Mouse (Mus musculus) cerebellum, postnatal 10 days (tissue): ENCODE measurements at regions not wholly inside any gene's neighbourhood (a gene's known extent, or its start where the extent isn't known, plus 50 kb on each side); places are given as distances from the start of the nearest gene placed in this dataset.
"Not testable (repeated sequence)": the region's sequence is repeated elsewhere in the genome, so short reads cannot be mapped to it uniquely, and the experiment has no call there.

Experiments used
- DNase-seq, 2 experiments: peaks; one replicate each; pipeline ENCODE4 v3.0.0; 2021; ENCODE audit warnings: mixed read lengths in 2 of 2

GRCm38 (mm10) chr9:27453476-27453875 is 56.9 kb downstream of the Spata19 start:
- no peak for DNase-seq

DNA sequence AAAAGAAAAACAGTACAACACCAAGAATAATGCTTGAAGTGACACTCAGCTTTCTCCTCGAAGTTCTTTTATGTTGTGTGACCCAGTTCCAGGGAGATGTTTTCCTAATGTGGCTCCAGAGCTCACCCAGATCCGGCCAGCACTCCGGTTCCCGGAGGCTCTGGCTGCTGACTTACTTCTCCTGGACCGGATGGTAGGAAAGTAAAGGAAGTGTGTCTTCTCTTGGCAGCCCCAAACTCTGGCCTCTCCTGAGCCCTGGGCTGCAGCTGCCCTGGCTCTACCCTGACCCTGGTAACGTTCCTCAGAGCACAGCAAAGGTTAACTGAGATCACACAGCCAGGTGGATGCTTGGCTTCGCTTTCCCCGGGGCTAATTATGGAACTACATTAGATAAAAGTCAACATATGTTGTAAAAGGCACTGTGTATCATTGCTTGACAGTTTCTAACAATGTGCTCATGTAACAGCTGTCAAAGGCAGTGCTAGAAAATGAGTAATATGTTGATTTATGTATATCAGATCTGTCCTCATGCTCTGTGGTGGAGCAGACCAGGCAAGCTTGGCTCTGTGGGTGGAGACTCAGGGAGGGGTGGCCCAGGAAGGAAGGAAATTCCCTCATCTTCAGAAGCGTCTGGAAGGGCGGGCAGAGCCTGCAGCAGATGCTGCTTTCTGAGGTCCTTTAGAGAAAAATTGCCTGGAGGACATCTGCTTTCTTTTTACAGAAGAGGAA is 57.5 kb downstream of the Spata19 start:
- DNase-seq, result no peak

- no peak for DNase-seq
These were observed 61.9 kb downstream of the Spata19 start for GRCm38 (mm10) chr9:27458335-27459040.

- DNase-seq, result no peak
These were observed 64.4 kb downstream of the Spata19 start for GRCm38 (mm10) chr9:27461029-27461428.

DNA sequence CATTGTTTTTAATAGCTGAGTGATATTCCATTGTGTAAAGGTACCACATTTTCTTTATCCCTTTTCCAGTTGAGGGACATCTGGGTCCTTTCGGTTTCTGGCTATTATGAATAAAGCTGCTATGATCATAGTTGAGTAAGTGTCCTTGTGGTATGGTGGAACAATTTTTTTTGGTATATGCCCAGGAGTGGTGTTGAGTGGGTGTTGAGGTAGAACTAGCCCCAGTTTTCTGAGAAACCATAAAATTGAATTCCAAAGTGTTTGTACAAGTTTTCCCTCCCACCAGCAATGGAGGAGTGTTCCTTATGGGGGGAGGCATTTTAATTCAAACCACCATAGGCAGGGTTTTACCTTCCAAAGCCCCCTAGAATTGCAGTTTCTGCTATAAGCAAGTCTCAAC is 67.4 kb downstream of the Spata19 start:
- no peak for DNase-seq

GRCm38 (mm10) chr9:27475468-27475867 is 78.9 kb downstream of the Spata19 start:
- peak; percentile 76 to 77 for DNase-seq

- DNase-seq, result peak; percentile 51 to 53
These were observed 80.0 kb downstream of the Spata19 start for GRCm38 (mm10) chr9:27476636-27477035.

DNA sequence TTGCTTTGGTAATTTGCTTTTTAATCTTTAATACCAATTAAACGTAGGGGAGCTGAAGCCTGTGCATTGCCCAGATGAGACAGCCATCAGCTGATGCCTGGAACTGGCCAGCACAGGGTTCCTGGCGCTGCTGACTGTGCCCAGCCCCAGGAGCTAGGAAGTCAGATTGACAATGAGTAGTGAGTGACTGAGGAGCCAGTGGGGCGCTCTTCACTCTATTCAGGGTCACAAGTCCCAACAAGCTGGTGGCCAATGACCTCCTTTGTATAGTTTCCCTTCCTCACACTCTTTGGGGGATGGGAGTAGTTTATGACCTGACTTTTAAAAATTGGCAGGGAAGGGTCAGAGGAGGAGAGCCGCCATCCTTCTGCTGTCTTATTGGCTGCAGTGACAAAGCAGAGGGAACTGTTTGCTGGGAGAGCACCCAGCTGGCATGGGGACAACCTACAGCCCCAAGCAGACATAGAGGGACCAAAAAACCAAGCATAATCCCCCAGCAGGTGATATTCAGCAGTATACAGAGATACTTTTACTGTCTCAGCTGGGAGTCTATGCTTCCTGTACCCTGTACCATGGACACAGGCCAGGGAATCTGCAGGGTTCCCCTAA is 80.6 kb downstream of the Spata19 start:
- peak; percentile 86 to 91 for DNase-seq

DNA sequence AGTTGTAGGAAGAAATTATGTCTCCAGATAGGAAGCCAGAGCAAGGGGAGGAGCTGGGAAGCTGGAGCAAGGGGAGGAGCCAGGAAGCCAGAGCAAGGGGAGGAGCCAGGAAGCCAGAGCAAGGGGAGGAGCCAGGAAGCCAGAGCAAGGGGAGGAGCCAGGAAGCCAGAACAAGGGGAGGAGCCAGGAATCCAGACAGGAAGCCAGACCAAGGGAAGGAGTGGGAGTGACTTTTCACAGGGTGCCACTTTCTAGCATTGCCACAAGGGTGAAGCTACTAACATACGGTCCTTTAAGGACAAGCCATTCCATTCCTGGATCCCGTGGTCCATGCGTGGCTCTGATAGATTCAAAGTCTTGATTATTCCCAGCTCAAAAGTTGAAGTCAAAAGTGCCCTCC is 81.7 kb downstream of the Spata19 start:
- no peak for DNase-seq

GRCm38 (mm10) chr9:27501816-27502215 is 105.2 kb downstream of the Spata19 start:
- no peak for DNase-seq

DNA sequence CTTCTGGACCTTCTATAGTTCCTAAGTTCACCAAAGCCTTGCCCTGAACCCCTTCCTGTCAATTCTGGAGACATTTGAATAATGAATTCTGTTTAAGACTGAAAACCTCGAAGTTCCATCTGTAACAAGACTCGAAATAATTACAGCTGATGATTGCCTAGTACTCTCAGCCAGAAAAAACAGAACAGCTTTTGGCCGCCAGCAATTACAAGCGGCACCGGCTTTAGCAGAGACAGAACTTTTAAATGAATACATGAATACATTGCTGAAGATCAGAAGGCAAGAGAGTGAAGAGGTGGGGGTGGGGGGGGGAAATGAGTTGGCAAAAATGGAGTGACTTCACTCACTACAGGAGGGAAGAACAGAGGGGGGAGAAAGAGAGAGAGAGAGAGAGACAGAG is 112.6 kb downstream of the Spata19 start:
- DNase-seq, result no peak

DNA sequence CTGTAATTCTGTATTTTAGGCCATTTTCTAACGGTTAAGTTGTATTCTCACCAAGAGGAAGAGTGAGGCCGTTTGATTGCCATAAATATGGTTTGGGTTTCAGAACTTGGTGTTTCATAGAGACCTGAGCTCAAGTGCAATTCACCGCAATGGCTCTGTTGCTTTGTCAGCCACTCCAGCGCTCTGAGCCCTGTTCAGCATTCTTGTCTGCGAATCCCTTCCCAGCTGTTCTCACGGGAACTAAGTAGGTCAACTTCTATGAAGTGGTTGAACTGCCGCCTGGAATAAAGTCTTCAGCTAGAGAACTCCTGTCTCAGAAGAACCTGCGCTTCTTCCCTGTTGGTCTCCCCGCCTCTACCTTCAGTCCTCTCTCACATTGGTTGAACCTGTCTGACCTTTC is 113.1 kb downstream of the Spata19 start:
- DNase-seq, result no peak

GRCm38 (mm10) chr9:27511161-27511560 is 114.6 kb downstream of the Spata19 start:
- DNase-seq, result no peak

GRCm38 (mm10) chr9:27515427-27516110 is 119.0 kb downstream of the Spata19 start:
- no peak for DNase-seq

- no peak for DNase-seq
These were observed 121.4 kb downstream of the Spata19 start for GRCm38 (mm10) chr9:27518031-27518430.

- no peak for DNase-seq
These were observed 123.1 kb downstream of the Spata19 start for GRCm38 (mm10) chr9:27519711-27520110.

DNA sequence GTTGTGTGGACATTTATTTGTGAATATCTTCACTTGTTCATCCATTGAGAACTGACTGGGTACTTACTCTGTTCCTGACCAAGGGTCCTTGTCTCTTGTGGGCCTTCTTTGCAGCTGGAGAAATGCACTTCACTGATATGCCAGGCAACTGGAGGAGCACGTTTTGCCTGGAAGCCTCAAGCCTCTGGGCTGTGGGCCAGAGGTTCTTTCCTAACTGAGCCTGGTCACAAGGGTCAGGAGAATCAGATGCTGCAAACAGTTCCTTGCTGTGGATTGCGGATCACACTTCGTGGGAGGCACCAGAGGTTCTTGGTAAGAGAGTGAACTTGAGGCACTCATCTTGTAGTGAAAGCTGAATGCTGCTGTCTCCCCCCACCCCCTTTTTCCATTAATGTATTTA is 124.6 kb downstream of the Spata19 start:
- peak in 1 of 2 experiments; percentile 22 for DNase-seq

DNA sequence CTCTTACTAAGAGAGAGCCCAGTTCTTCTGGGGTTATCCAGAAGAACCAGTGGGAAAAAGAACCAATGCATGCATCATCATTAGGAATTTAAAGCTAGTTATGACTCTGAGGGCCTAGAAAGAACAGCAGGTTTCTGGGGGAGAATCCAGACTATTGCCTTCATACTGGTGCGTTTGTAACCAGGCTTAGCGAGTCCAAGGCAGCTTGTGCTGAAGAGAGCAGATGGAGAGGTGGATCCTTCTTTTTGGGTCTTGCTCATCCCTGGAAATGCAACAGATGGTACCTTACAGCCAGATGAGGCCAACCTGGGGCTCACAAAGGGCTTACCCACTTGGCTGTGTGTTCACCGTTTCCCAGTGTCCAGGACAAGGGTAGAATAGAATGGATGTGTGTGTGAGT is 130.1 kb downstream of the Spata19 start:
- DNase-seq, result peak in 1 of 2 experiments; percentile 13

DNA sequence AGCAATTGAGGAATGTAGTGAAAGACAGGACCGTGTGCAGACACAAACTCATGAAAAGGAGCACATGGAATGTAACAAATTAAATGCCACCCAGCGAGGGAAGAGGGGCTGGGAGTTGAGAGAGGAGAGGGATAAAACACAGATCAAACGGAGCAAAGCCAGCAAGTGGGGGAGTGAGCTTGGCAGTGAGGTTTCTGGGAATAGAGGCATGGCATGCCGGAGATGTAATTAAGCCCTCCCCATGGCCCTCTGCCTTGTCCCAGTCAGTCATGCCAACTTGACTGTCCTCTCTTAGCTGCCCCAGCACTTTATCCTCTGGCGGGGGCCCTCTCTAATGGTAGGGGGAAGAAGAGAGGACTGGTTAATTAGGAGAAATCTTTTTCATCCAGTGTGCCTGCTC is 141.9 kb downstream of the Spata19 start:
- peak; percentile 52 to 66 for DNase-seq

DNA sequence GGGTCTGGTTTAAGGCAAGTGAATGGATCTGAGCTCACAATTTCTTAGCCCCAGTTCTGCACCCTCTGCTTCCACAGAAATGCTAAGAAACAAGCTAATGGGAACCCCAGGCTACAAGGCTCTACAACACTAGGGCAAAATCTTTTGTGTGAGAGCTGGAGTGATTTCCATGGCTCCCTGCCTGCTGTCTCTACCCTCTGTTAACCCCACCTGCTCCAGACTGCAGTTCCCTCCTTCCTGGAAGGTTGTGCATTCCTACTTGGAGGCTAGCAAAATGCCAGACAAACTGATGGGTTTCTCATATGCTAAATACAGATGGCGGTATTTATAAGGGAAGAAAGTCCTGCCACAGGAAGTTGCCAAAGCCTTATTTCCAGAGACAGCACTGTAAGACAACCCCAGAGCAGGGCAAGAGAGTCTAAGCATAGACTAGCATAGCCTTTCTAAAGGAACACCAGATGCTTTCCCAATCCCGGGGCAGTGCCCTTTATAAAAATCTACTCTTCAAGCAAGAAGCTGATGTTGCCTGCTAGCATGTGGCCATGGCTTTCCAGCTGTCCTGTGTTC is 145.1 kb downstream of the Spata19 start:
- peak; percentile 19 to 26 for DNase-seq

- not testable (repeated sequence) for DNase-seq
These were observed 158.1 kb downstream of the Spata19 start for GRCm38 (mm10) chr9:27554697-27555096.

DNA sequence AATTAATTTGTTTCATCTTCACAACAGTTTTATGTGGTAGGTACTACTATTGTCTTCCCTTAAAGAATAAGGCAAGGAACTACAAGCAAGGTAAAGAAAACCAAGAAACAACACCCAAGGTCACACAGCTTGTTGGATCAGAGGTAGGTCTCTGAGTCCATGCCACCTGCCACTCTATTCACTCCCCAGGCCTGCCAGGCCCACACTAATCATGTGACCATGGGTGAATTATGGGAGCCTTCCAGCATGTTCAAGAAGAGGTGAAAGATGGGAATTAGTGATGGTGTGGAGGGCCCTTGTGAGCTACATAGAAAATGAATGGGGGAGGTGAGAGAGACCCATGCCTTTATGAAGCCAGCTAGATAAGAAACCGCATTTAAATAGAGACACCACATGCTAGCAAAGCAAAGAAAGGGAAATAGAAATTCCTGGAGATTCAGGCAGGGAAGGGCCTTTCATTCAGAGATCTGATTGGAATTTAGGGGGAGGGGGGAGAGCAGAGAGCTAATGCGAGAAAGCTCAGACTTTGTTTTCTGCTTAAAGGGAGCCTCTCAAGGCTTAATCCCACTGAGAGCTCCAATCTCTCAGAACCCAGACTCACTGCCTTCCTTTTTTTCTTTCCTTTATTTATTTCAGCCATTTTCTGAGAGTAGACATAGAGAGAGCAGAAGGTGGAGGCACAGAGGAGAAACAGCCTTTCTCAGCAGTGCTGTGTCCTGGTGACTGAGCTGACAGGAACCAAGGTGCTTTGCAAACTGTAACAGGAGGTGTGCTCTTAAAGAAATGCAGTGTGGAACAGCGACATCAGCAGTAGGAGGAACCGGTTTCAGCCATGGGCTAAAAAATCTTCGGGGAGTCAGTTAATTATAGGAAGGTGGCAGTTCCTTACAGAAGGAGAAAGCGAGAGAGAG is 160.0 kb downstream of the Spata19 start:
- DNase-seq, result no peak
